Mouse (Mus musculus): ENCODE results near the gene Eml6.
"Not testable (repeated sequence)": the region's sequence is repeated elsewhere in the genome, so short reads cannot be mapped to it uniquely, and the experiment has no call there.

Eml6 gene

GRCm38 (mm10) chr11:30025835-30026472, at the start of gene Eml6:
Gene Eml6, minus strand, starts transcription at chr11:30026033.
- peak; percentile 96 to 98 for DNase-seq (ENCODE audit: low spot score in 2 of 2)

DNA sequence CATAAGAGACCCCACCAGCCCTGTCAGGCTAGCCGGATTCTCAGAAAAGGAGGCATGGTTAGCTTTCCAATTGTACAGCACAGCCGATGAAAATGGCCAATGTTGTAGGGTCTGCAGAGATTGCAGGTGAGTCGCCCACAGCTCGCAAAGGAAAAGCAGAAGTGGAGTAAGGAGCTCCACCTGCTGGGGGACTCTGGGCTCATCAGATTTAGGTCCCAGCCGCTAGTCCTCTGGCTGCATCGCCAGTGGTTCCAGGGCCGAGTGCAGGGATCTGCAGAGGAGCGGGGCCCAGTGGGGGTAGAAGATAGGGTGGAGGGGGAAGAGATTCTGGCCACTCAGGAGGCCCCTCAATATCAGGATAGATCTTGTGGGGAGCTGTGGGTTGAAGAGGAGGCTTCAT, 31.5 kb upstream of the Eml6 start:
- DNase-seq (ENCODE audit: low spot score in 2 of 2) = no peak

GRCm38 (mm10) chr11:30025144-30025543, 689 bp downstream of the Eml6 start:
- no peak for DNase-seq (ENCODE audit: low spot score in 2 of 2)

GRCm38 (mm10) chr11:30024261-30025071, 1.4 kb downstream of the Eml6 start:
- DNase-seq (ENCODE audit: low spot score in 2 of 2) = peak; percentile 22 to 39

DNA sequence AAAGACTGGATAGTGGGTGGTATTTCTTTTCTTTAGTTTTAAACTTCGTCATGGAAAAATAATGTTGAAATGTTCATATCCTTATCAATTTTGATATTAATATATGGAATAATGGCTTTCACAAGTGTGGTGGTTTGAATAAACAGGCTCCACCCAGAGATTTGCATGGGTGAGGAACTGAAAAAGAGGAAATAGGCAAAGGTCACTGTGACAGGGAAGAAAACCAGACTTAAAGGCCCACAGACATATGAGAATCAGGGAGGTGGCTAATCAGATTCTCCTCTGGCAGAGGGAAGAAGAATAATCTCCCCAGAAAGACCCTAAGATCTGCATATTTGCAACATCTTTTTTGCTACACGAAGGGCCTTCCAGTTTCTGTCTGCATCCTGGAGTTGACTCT, 39.6 kb downstream of the Eml6 start:
- no peak for DNase-seq (ENCODE audit: low spot score in 2 of 2)

- no peak for DNase-seq (ENCODE audit: low spot score in 2 of 2)
Measured at GRCm38 (mm10) chr11:29968874-29969273, 57.0 kb downstream of the Eml6 start.

GRCm38 (mm10) chr11:29959366-29959765, 66.5 kb downstream of the Eml6 start:
- DNase-seq (ENCODE audit: low spot score in 2 of 2) = no peak

DNA sequence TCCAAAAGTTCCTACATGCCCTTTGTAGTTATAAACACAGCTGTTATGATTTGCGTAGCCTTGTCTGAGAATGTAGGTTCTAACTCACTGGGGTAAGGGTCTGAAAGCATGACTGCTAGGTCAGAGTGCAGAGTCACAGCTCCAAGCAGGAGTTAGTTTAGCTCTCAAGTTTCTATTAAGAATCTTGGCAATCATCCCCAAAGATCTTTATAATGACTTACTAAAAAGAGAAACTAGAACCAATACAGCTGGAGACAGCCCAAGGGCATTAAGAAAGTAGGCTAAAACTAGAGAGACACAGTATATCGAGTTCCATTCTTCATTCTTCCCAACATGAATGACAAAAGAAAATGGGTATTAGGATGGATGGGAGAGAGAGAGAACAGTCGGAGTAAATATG, 81.2 kb downstream of the Eml6 start:
- no peak for DNase-seq (ENCODE audit: low spot score in 2 of 2)

- no peak for DNase-seq (ENCODE audit: low spot score in 2 of 2)
Measured at GRCm38 (mm10) chr11:29924332-29924731, 101.5 kb downstream of the Eml6 start.

DNA sequence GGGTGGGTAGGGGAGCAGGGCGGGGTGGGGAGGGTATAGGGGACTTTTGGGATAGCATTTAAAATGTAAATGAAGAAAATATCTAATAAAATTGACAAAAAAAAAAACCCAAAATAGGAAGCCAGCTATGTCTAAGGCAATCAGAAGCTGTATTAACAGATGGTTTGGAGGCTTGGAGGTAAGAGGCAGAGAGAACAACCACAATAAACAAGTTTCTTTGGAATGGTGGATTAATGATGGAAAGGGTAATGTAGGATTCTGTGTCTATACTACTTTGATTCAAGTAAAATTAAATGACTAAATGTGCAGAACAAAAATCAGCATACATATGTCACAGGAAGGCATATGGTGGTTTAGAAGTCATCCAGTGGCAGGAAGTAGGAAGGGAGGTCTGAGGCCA, 102.0 kb downstream of the Eml6 start:
- no peak for DNase-seq (ENCODE audit: low spot score in 2 of 2)

- no peak for DNase-seq (ENCODE audit: low spot score in 2 of 2)
Measured at GRCm38 (mm10) chr11:29913180-29913579, 112.7 kb downstream of the Eml6 start.

DNA sequence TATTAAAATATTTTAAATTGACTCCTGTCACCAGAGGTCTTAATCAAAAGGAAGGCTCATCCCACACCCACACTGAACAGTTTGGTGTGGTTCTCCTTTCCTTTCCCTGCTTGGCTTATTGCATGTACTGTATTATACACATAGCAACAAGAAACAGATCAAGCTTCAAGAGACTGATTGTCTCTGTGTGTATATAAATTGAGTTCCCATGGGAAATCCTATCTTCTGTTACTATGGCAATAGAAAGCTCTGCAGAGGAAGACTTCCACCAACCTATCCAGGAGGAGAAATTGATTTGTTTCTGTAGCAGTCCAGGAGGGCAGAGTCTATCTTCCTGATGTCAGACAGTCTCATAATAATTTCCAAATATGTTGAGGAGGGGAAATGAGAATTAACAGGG, 116.5 kb downstream of the Eml6 start:
- DNase-seq (ENCODE audit: low spot score in 2 of 2) = no peak

DNA sequence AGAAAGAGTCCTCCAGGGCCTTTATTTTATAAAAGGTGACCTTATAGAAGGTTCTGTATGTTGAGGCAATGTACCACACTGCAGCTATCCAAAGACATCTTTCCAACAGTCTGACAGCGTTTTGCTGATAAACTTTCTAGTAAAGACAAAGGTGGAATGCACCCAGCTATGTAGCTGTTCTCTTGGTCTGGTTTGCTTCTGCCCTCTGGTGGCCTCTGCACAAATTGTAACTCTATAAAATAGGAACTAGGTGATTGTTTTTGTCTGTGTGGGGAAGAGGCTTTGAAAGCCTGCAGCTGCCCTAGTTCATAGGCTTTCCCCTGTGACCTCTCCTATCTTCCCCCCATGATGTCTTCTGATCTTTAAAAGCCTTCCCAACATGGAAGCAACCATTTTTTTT, 140.7 kb downstream of the Eml6 start:
- DNase-seq (ENCODE audit: low spot score in 2 of 2) = peak in 1 of 2 experiments; percentile 40

DNA sequence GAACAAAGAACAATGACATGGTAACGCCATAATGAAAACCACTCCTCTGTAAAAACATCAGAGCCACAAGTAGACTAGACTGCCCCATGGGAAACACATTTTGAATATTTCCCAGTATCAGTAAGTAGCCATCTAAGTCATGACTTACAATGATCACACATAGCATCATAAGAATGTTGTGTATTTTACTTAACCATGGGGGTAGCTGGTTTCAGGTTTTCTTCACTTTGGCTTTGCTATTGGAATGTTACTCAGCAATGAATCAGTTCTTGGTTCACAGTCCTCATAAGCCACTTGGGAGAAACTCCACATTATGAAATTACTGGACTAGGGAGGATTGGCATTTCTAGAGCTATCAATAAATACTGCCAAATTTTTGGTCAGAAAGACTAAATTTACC, 141.5 kb downstream of the Eml6 start:
- no peak for DNase-seq (ENCODE audit: low spot score in 2 of 2)

DNA sequence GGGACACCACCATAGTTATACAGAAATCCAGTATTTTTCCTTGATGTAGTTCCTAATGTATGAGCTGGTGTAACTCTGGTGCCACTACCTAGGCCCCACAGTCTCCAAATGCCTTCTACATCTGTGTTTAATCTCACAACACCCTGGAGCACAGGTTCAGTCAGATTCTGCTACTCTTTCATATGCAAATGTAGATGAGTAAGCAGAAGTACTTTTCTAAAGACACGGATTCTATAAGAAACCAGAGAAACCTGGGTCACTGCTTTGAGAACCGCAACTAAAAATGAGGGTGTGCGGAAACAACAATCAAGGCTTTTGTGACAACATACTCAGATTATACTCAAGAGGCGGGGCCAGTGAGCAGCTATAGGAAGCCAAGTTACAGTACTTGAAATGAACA, 142.8 kb downstream of the Eml6 start:
- DNase-seq (ENCODE audit: low spot score in 2 of 2) = no peak

DNA sequence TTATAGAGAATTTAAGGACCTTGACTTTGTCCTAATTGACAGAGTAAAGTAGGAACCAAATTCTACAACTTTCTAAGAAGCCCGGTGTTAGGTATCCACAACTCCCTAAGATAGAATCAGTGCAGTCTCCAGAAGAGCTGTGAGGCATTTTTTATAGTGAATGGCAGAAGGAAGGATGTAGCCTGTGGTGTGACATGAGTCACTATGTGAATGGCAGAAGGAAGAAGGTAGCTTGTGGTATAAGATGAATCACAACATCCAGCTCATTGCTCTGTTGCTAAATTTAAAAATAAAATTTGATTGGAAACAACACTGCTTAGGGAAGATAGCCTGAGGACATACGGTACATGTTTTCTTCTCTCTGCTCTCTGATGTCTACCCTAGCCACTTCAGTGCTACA, 146.2 kb downstream of the Eml6 start:
- DNase-seq (ENCODE audit: low spot score in 2 of 2) = no peak

DNA sequence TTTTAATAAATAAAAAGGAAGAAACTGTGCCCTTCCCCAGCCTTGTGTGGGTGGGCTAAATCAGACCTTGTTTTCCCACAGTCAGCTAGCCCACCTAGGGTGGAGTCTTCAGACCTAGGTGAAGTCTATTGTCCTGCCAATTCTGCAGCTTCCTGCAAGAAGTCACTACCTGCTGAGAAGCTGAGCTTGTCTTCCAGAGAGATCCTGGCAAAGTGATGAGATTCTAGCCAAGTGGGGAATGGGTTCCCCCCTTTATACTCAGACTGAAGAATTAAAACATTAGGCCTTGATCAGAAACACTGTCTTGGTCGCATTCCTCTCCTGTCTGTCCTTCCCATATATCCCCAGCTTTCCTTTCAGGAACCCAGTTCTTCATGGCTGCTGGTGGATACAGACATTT, 147.9 kb downstream of the Eml6 start:
- no peak for DNase-seq (ENCODE audit: low spot score in 2 of 2)

- no peak for DNase-seq (ENCODE audit: low spot score in 2 of 2)
Measured at GRCm38 (mm10) chr11:29877280-29877679, 148.6 kb downstream of the Eml6 start.

DNA sequence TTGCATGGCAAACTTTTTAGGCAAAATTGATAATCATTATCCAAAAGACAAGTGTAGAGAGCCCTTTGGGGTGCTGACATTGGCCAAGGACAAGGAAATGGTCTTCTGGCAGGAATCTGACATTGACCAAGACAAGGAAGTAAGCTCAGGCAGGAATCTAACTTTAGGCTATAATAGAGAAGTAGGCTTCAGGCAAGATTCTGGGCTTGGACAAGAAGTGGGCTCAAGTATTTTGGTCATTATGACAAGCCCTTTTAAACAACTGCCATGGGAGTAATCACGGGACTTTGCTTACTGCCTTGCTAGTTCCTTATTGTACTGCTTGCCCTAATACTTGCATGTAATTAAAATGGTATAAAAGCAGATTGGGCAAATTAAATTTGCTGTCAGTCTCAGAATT, 151.1 kb downstream of the Eml6 start:
- DNase-seq (ENCODE audit: low spot score in 2 of 2) = not testable (repeated sequence)

GRCm38 (mm10) chr11:29870174-29870573, 155.7 kb downstream of the Eml6 start:
- no peak for DNase-seq (ENCODE audit: low spot score in 2 of 2)

- DNase-seq (ENCODE audit: low spot score in 2 of 2) = no peak
Measured at GRCm38 (mm10) chr11:29864269-29864668, 161.6 kb downstream of the Eml6 start.

GRCm38 (mm10) chr11:29861750-29862397, 164.0 kb downstream of the Eml6 start:
- DNase-seq (ENCODE audit: low spot score in 2 of 2) = peak in 1 of 2 experiments; percentile 12

GRCm38 (mm10) chr11:29861040-29861439, 164.8 kb downstream of the Eml6 start:
- DNase-seq (ENCODE audit: low spot score in 2 of 2) = no peak
